Mouse (Mus musculus) retina, postnatal 7 days (tissue): ENCODE results near the gene B4galnt2.
"Not testable (repeated sequence)": the region's sequence is repeated elsewhere in the genome, so short reads cannot be mapped to it uniquely, and the experiment has no call there.

Experiments
- DNase-seq: peaks from one replicate; pipeline ENCODE4 v3.0.0-alpha.2; 2012; ENCODE audit warnings: low read depth, low spot score

Gene B4galnt2

GRCm38 (mm10) chr11:95914571-95914991, at the start of gene B4galnt2:
Gene B4galnt2, minus strand, starts transcription at chr11:95914891.
- DNase-seq = no peak

GRCm38 (mm10) chr11:95963304-95963703, 48.6 kb upstream of the B4galnt2 start:
- DNase-seq = no peak

- DNase-seq = no peak
Observed at GRCm38 (mm10) chr11:95959152-95959551, 44.5 kb upstream of the B4galnt2 start.

GRCm38 (mm10) chr11:95958251-95958650, 43.6 kb upstream of the B4galnt2 start:
- DNase-seq = no peak

- DNase-seq = no peak
Observed at GRCm38 (mm10) chr11:95957407-95957806, 42.7 kb upstream of the B4galnt2 start.

- DNase-seq = no peak
Observed at GRCm38 (mm10) chr11:95953313-95953712, 38.6 kb upstream of the B4galnt2 start.

GRCm38 (mm10) chr11:95945838-95946472, 31.3 kb upstream of the B4galnt2 start:
- DNase-seq = no peak

GRCm38 (mm10) chr11:95939828-95940507, 25.3 kb upstream of the B4galnt2 start:
- DNase-seq = no peak

GRCm38 (mm10) chr11:95936409-95936808, 21.7 kb upstream of the B4galnt2 start:
- no peak for DNase-seq

GRCm38 (mm10) chr11:95932168-95932567, 17.5 kb upstream of the B4galnt2 start:
- DNase-seq = not testable (repeated sequence)

- no peak for DNase-seq
Observed at GRCm38 (mm10) chr11:95926398-95926797, 11.7 kb upstream of the B4galnt2 start.

GRCm38 (mm10) chr11:95925976-95926375, 11.3 kb upstream of the B4galnt2 start:
- no peak for DNase-seq

GRCm38 (mm10) chr11:95924215-95924614, 9.5 kb upstream of the B4galnt2 start:
- no peak for DNase-seq

GRCm38 (mm10) chr11:95923477-95923876, 8.8 kb upstream of the B4galnt2 start:
- DNase-seq = not testable (repeated sequence)

GRCm38 (mm10) chr11:95921991-95922621, 7.4 kb upstream of the B4galnt2 start:
- no peak for DNase-seq

- no peak for DNase-seq
Observed at GRCm38 (mm10) chr11:95916426-95916825, 1.7 kb upstream of the B4galnt2 start.

- DNase-seq = no peak
Observed at GRCm38 (mm10) chr11:95915006-95915710, 467 bp upstream of the B4galnt2 start.

GRCm38 (mm10) chr11:95913959-95914566, 628 bp downstream of the B4galnt2 start:
- DNase-seq = no peak

- DNase-seq = no peak
Observed at GRCm38 (mm10) chr11:95911579-95911978, 3.1 kb downstream of the B4galnt2 start.

- DNase-seq = no peak
Observed at GRCm38 (mm10) chr11:95907805-95908524, 6.7 kb downstream of the B4galnt2 start.

- DNase-seq = no peak
Observed at GRCm38 (mm10) chr11:95904290-95904689, 10.4 kb downstream of the B4galnt2 start.
